Mouse (Mus musculus) adrenal gland, postnatal 25 days (tissue): ENCODE measurements at regions not wholly inside any gene's neighbourhood (a gene's known extent, or its start where the extent isn't known, plus 50 kb on each side); places are given as distances from the start of the nearest gene placed in this dataset.

ENCODE experiments used
- DNase-seq: peaks from one replicate; pipeline ENCODE4 v3.0.0; 2021; ENCODE audit warnings: mixed read lengths

DNA sequence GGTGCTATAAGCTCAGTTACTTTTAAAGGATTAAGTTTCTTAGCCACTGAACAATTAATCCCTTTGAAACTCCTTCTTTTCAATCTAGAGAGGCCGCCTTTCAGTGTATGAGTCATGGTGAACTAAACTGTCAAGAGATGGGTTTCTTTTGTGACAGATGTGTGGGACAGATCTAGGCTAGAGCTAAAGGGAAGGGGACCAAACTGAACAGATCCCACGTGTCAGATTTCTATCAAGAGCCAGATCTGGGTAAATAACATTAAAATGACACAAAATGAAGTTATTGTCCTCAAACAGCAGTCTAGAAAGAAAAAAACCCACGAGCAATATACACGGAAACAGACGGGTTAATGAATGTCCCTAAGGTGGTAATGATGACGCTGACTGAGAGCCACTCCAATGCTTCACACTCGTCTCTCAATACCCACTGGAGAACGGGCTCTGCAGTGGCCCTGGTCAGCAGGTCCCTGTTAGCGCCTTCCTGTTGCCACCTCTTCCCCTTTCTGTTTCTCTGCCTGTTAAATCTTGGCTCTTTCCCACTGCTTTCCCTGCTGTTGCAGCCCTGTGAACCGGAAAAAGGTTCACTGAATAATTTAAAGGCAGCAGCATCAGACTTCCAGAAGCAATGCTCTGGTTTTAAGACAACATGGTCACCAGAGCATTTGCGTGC lies 52.7 kb upstream of the Rab3gap2 start:
- DNase-seq, result no peak

GRCm38 (mm10) chr1:185150431-185151129 lies 53.3 kb upstream of the Rab3gap2 start:
- no peak for DNase-seq

- DNase-seq, result no peak
These were observed 59.1 kb upstream of the Rab3gap2 start for GRCm38 (mm10) chr1:185144791-185145190.

DNA sequence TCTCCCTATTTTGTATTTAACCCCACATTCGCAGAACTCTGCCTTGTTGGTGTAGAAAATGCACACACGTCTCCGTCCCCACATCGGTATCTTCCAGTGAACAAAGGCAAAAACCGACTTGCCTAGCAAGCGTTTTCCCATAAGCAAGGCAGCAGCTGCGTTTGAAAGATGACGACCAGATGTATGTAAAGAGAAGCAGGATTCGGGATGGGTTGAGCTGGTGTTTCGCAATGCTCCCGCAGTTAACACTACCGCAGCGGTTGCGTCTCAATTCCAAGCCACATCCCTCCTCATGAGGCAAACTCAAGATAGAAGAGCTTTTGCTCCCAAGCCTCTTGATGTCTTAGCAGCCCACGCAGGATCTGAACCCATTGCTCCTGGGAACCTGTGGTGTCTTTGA lies 59.9 kb upstream of the Rab3gap2 start:
- no peak for DNase-seq

DNA sequence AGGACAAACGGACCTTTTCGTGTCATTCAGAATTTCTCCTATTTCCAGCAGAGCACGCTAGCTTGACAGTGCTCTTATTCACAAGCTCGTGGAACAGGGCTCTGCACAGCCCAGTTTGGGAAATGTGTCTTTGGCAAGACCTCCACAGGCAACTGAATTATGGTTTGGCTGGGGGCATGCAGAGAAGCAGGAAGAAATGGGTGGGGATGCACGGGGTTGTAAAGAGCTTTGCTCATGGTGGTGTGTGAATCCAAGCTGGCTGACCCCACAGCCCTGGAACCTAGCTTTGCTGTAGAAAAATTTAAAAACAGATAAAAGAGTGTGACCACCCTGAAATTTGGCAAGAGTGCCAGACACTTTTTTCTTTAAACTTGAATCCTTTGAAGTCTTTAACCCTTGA lies 63.6 kb upstream of the Rab3gap2 start:
- no peak for DNase-seq

DNA sequence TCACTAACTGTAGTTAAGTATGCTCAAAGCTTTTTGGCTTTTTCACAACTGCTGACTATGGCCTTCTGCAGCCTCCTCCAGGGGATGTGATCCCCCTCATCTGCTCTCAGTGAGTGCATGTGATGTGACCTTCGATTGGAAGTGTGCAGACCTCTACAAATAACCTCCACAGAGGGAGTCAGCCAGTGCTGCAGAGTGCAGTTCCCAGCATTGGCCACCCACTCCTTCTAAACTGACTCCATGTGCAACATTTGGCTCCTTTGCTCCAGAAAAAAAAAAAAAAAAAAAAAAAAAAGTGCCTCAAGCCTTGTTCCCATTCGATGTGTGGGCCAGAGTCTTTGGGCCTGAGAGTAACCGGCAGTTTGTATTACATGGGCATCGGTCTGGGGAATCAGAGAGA lies 75.7 kb upstream of the Rab3gap2 start:
- no peak for DNase-seq

DNA sequence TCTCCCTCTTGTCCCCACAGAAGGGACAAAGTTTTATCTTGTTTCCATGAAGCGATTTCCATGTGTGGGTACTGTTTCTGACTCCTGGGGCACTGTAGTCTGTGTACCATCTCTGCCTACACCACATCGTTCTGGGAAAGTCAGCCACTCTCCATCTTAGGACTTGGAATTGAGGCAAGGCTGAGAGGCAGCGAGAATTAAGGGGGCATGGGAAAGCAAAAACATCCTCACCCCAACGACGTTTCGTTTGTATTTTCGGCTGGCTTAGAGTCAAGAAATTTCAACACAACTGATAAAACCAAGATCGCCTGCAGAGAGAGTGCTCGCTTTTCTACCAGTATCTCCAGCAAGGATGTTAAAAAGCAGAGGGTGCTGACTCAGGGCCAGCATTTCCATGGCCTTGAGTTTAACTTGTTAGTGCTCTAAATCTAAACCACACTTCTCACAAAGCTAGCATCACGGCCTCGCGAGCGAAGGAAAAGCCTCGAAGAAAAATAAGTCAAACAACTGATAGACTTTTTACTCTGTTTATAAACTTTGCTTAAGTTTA lies 78.1 kb upstream of the Rab3gap2 start:
- DNase-seq, result peak; percentile 43

DNA sequence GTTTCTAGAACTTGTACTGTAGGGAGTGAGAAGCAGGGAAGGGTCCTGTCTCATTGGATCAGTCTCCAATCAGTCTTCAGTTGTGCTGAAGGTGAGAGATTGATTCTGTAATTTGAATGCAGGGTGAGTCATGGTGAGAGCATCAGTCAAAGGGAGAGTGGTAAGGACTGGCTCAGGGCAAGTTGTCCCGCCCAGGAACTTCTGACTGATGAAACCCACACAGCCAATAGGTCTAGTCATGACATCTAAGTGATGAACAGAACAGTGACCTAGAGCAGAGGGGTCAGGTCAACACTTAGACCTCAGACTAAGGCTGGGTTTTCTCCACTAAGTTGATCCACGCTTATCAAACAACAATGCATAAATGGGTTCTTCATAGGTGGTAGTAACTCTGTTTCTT lies 82.4 kb upstream of the Rab3gap2 start:
- no peak for DNase-seq

- no peak for DNase-seq
These were observed 83.5 kb upstream of the Rab3gap2 start for GRCm38 (mm10) chr1:185120416-185120815.

GRCm38 (mm10) chr1:185117711-185118110 lies 86.2 kb upstream of the Rab3gap2 start:
- DNase-seq, result no peak

- no peak for DNase-seq
These were observed 90.2 kb upstream of the Rab3gap2 start for GRCm38 (mm10) chr1:185113687-185114086.

DNA sequence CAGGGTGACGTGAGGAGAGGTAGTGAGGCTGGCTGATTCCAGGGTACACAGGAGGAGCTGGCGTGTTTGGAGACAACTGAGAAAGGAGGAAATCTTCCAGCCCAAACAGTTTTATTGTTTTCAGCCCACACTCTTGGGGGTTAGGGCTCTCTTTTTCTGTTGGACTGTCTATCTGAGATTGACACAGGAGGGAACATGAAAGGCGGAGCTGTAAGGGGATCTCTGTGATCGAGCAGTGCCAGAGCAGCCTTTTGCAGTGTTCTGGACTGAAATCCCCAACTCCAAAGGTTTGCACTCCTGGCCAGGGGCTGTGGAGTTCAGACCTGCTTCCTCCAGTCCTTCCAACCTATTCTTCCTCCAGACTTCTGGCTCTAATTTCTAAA lies 91.9 kb upstream of the Rab3gap2 start:
- no peak for DNase-seq

DNA sequence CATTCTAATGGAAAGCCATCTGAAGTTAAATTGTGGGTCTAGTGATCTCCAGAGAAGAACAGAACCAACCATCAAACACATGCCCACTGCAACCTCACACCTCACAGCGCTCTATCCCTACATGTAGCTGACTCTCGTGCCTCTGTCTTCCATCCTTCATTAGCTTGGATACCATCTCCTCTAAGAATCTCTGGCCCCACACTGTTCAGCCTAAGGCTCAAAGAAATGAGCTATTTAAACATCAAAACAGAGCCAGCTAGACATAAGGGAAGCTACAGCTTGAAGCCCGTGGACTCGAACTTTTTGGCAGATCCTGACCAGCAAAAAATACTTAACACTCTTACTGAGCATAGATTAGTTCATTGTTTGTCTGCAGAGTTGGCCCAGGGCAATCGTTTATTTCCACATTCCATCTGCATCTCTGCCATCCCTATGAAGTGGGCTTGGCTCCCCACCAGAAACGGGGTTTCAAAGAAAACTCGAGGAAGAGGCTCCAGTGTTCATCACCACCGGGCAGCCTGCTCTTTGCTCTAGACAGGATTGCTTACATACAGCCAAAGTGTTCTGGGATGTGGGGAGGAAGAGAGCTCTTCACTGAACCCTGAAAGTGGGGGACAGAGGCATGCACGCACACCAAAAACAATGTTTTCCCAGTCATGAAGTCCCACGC lies 92.4 kb upstream of the Rab3gap2 start:
- no peak for DNase-seq

DNA sequence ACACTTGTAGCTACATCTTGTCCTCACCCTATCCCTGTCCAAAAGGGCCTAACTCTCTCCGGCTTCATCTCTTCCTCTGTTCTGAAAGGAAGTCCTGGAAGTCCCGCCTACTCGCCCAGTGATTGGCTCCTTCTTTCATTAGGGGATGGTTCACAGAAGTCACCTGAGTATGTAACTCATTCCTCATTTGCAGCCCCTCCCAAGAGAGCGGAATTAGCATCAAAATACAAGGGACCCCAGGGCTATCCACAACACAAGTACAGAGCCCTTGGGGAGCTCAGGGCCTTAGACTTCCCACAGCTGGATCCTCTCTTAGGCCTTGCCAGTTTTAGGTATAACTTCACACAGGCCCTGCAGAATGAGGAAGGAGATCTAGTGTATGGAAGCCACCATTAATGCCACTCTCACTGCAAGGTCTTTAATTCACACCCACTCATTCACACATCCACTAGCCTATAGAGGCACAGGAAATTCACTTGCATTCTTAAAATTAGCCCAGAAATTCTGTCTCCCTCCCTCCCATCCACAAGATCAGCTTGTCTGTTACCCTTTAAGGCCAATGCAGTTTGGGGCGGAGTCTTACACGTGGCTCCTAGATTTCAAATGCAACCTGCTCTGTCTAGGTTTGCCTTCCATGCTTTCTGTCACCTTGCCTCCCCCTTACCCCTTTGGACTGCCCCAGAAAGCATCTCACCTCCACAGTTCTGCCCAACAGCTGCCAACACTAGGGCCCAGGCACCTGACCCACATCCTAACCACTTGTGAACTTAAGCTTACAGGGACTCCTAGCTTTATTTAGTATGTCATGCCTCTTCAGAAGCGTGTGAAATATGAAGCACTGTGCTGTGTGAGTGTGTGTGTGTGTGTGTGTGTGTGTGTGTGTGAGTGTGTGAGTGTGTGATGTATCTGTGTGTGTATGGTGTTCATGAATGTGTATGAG lies 98.7 kb upstream of the Rab3gap2 start:
- DNase-seq, result no peak

DNA sequence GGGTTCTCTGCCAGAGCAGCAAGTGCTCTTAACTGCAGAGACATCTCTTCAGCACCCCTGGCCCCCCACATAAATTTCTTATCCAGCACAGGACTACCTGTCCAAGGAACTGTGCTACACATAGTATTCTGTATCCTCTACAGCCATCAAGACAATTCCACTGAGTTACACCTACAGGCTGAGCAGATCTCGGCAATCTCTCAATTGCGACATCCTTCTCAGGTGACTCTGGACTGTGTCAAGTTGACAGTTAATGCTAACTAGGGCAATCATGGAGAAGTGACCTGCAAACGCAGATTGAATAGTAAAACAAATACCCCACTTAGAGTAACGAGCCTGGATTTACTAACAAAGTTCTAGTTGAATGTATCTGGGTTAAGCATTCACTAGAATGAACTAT lies 100.1 kb upstream of the Rab3gap2 start:
- no peak for DNase-seq

GRCm38 (mm10) chr1:185098975-185099958 lies 99.9 kb upstream of the Mark1 start:
- no peak for DNase-seq

- DNase-seq, result no peak
These were observed 99.0 kb upstream of the Mark1 start for GRCm38 (mm10) chr1:185098195-185098974.

DNA sequence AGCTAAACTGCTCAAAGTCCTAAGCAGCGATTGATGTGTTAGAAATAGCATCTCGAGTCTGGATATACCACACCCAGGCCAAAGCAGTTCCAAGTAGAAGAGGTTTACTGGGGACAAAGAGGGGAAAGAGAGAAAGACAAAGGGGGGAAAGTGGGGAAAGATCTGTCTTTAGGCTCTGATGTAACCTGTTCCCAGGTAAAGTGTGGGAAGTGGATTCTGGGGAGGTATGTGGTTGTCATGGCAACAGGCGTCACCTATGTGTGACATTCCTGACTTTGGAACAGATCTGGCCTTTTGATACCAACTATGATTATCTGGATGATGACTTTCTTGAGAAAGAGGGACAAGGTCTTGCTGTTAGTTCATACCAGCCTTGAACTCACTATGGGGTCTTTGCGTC lies 97.4 kb upstream of the Mark1 start:
- DNase-seq, result no peak

DNA sequence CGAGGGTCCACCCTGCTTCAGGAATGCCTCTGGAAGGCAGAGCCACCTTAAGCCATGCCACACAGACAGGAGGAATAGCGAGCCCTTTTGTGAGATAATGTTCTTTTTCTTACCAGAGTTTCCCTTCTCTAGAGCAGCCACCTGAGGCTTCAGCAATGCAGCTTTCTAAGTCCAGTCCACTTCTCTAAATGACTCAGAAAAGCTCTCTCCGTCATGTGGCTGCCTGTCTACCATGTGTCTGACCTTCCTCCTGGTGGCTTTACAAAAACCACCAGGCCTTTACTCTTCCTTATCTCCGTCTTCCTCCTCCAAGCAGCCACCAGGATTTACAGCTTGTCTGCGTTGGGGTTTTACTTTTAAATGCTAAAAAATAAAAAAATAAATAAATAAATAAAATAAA lies 93.4 kb upstream of the Mark1 start:
- DNase-seq, result no peak
